Comparison of ENCODE assay signal across 9 mouse cellular contexts in the genomic region with DNA sequence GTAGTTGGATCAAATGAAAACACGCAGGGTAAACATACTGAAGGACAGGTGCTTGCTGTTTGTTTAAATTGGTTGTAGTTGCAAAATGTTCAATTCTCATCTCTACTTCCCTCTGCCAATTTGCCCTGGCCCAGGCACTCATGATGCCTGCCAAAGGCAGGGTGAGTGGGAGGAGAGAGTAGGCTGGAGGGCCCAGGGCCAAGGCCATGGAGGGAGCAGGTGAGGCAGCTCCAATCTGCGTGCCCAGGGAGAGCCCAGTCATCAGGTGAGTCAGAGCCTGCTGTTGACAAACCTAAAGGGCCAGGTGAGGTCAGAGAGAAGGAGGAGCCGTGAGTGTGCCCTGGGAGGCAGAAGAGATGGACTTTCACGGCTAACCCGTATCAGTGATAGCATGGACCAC. TPM values are rescaled to one million over a fixed set of nuclear protein-coding genes. Genes with fewer than 3 reads are reported as not detected.
DNase-seq lines count a peak whose midpoint lies in the region; ATAC-seq and TF ChIP-seq lines count a peak whose summit lies in the region.
"Had no signal": no experiment of that assay in that cellular context is flagged by ENCODE, and none has a peak within 500 bp of the region (broad histone marks: within the 10 kb centered on the region; RNA-seq: fewer than 3 reads in every experiment).

No protein-coding gene starts in this region.

- H3K27ac ChIP-seq in heart, adult 2 months: no peak overlapping the region
- H3K27ac ChIP-seq in layer of hippocampus, adult 2 months: no peak overlapping the region
- H3K27ac ChIP-seq: neural tube, embryonic 12.5 days had no signal

- no peak overlapping the region for H3K4me3 ChIP-seq in heart, adult 2 months
- H3K4me3 ChIP-seq in layer of hippocampus, adult 2 months: no peak overlapping the region
- H3K4me3 ChIP-seq: neural tube, embryonic 12.5 days had no signal

- H3K9ac ChIP-seq in heart, adult 2 months (ENCODE audit: low read depth, low read length): no peak overlapping the region
- H3K9ac ChIP-seq: neural tube, embryonic 12.5 days had no signal

- 63% methylated on average over 5 of the region's 5 CpGs for WGBS in heart, adult 2 months

- ATAC-seq in erythroid progenitor cell, adult 5-6 weeks (replicated peaks; ENCODE audit: low FRiP score, poor library complexity, severe bottlenecking): no peak

- TF ChIP-seq CTCF in heart, adult 2 months (IDR thresholded peaks at IDR 0.05): no peak
- TF ChIP-seq CTCF in layer of hippocampus, adult 2 months (conservative IDR thresholded peaks at IDR 0.05): no peak

- H3K4me1 ChIP-seq in heart, adult 2 months (ENCODE audit: control insufficient read depth, insufficient read depth, low read length): peaks cover 7% of the 10 kb centered on the region

- TF ChIP-seq EP300 in heart, adult 2 months (IDR thresholded peaks at IDR 0.05; ENCODE audit: insufficient read depth, low read depth, low read length): 0 out of 2 replicates have a peak, but pooled peaks have one; percentile 32

- intact Hi-C loops in heart, adult 2 months (cut with DNase I): no loop called here
- intact Hi-C loops in heart, postnatal 25 days (cut with DNase I): loop anchor here (5.0 kb wide), 1 partner anchor 35 kb away; no protein-coding TSS in a partner anchor

- TF ChIP-seq POLR2A in heart, adult 2 months (IDR thresholded peaks at IDR 0.05; ENCODE audit: insufficient read depth, low read depth, low read length): no peak

- H3K27me3 ChIP-seq in heart, adult 2 months (ENCODE audit: control insufficient read depth, insufficient read depth, low read length): no peaks in the 10 kb centered on the region
- H3K27me3 ChIP-seq: neural tube, embryonic 12.5 days had no signal

- H3K79me2 ChIP-seq in heart, adult 2 months (replicated peaks; ENCODE audit: control insufficient read depth, insufficient read depth, low read length): no peaks in the 10 kb centered on the region

- peak; percentile 56 to 76 for DNase-seq in heart, adult 2 months
- DNase-seq in heart, postnatal 25 days (ENCODE audit: low spot score): no peak
- peak; percentile 94 for DNase-seq in brain, adult 2 months (ENCODE audit: low read depth, low spot score)
- peak; percentile 65 to 78 for DNase-seq in layer of hippocampus, adult 2 months (ENCODE audit: low spot score in 2 of 2)
- peak; percentile 36 for DNase-seq in ovary, postnatal 14 days (ENCODE audit: low spot score)
- no peak for DNase-seq in kidney, postnatal 36 days
- DNase-seq in kidney, adult 18-20 months: no peak

- H3K36me3 ChIP-seq in heart, adult 2 months (ENCODE audit: control insufficient read depth, insufficient read depth, low read length): no peaks in the 10 kb centered on the region
- H3K36me3 ChIP-seq: neural tube, embryonic 12.5 days had no signal

RNA-seq across cellular contexts. Expression of a gene that starts 46.4 kb away (rescaled TPM):
- 10 to 100 TPM; 13.5 to 19.9 TPM for total RNA-seq in heart, adult 2 months (2021)
- polyA plus RNA-seq in heart, adult 2 months (2012; rRNA removed): 10.9 and 14.9 TPM in 2 replicates
- total RNA-seq in heart, postnatal 25 days (2021): 10 to 100 TPM; 15.2 to 18.8 TPM
- 1 to 10 TPM; 5.6 to 9.0 TPM for total RNA-seq in layer of hippocampus, adult 2 months (2021)
- total RNA-seq in erythroid progenitor cell, adult 5-6 weeks (2015; ENCODE audit: low replicate concordance): 6.7 and 13.7 TPM in 2 replicates
- total RNA-seq in erythroid progenitor cell, adult 5-6 weeks (2017; ENCODE audit: low replicate concordance): 17.2 and 20.7 TPM in 2 replicates

Comparison
In these comparisons a context has a peak if more than half of its experiments do, and no peak if none do; other contexts are left out.
1. DNase-seq: peak in heart, adult 2 months (2 of 2), brain, adult 2 months (single experiment), layer of hippocampus, adult 2 months (2 of 2) and ovary, postnatal 14 days (single experiment); none in heart, postnatal 25 days (single experiment), kidney, postnatal 36 days (0 of 2) and kidney, adult 18-20 months (single experiment).